Mouse (Mus musculus) ES-Bruce4 (cell line): ENCODE measurements at regions not wholly inside any gene's neighbourhood (a gene's known extent, or its start where the extent isn't known, plus 50 kb on each side); places are given as distances from the start of the nearest gene placed in this dataset.
"Not testable (repeated sequence)": the region's sequence is repeated elsewhere in the genome, so short reads cannot be mapped to it uniquely, and the experiment has no call there.

Experiments
- H3K27ac ChIP-seq: 2 replicates; pipeline ENCODE4 v1.5.1; 2012; ENCODE audit warnings: low read length, inconsistent platforms; ENCODE audit not compliant: insufficient read depth
- H3K27me3 ChIP-seq: 2 replicates; pipeline ENCODE4 v1.6.1; 2012; ENCODE audit warnings: mild to moderate bottlenecking, low read length, inconsistent platforms; ENCODE audit not compliant: control insufficient read depth, poor library complexity, insufficient read depth, severe bottlenecking
- H3K36me3 ChIP-seq: 2 replicates; pipeline ENCODE4 v1.6.1; 2012; ENCODE audit warnings: inconsistent platforms, mild to moderate bottlenecking, low read length, moderate library complexity; ENCODE audit not compliant: control insufficient read depth, poor library complexity, insufficient read depth, severe bottlenecking
- H3K4me1 ChIP-seq: one replicate; pipeline ENCODE4 v1.8.1; 2011; ENCODE audit warnings: low read length; ENCODE audit not compliant: control insufficient read depth, insufficient read depth
- H3K4me3 ChIP-seq: 2 replicates; pipeline ENCODE4 v1.5.1; 2011; ENCODE audit warnings: low read depth, mild to moderate bottlenecking, low read length
- H3K9ac ChIP-seq: 2 replicates; pipeline ENCODE4 v1.6.1; 2012; ENCODE audit warnings: low read depth, mild to moderate bottlenecking, inconsistent platforms; ENCODE audit not compliant: poor library complexity, severe bottlenecking
- H3K9me3 ChIP-seq: replicated peaks from 2 replicates; pipeline ENCODE4 v1.6.1; 2012; ENCODE audit warnings: mild to moderate bottlenecking, low read length, inconsistent platforms; ENCODE audit not compliant: control insufficient read depth, poor library complexity, insufficient read depth, severe bottlenecking
- CTCF ChIP-seq: IDR thresholded peaks from one replicate; pipeline ENCODE4 v1.8.1; 2011; ENCODE audit warnings: low read depth, low read length
- EP300 ChIP-seq: IDR thresholded peaks from 2 replicates; pipeline ENCODE4 v1.6.1; 2011; ENCODE audit warnings: low read depth, low read length; ENCODE audit not compliant: insufficient read depth
- POLR2A ChIP-seq: IDR thresholded peaks from one replicate; pipeline ENCODE4 v1.8.1; 2011; ENCODE audit warnings: low read length; ENCODE audit not compliant: insufficient read depth

- no peaks in the 10 kb centered on the region for H3K36me3 ChIP-seq
- TF ChIP-seq CTCF (no peak), EP300 (no peak), POLR2A (no peak)
- H3K9ac ChIP-seq, result no peak overlapping the region
- H3K4me3 ChIP-seq, result no peak overlapping the region
- no peaks in the 10 kb centered on the region for H3K27me3 ChIP-seq
- no peaks in the 10 kb centered on the region for H3K9me3 ChIP-seq
- H3K4me1 ChIP-seq, result no peaks in the 10 kb centered on the region
- H3K27ac ChIP-seq, result no peak overlapping the region
Measured at GRCm38 (mm10) chr17:82674593-82674992, 540.5 kb upstream of the Pkdcc start.

- not testable (repeated sequence) for H3K36me3 ChIP-seq, H3K4me1 ChIP-seq, H3K4me3 ChIP-seq, H3K9me3 ChIP-seq, H3K9ac ChIP-seq, H3K27ac ChIP-seq, H3K27me3 ChIP-seq
Measured at GRCm38 (mm10) chr17:82666557-82666956, 548.5 kb upstream of the Pkdcc start.

- Histone ChIP-seq H3K4me1 (no peaks in the 10 kb centered on the region), H3K27ac (no peak overlapping the region), H3K9me3 (0 out of 2 replicates have a peak, but pooled peaks cover 2% of the 10 kb centered on the region), H3K36me3 (no peaks in the 10 kb centered on the region), H3K9ac (no peak overlapping the region), H3K4me3 (no peak overlapping the region), H3K27me3 (no peaks in the 10 kb centered on the region)
- TF ChIP-seq POLR2A, result no peak
- no peak for TF ChIP-seq EP300
- TF ChIP-seq CTCF, result no peak
Measured at GRCm38 (mm10) chr17:82664352-82664751, 550.7 kb upstream of the Pkdcc start.

- no peak overlapping the region for H3K27ac ChIP-seq
- no peaks in the 10 kb centered on the region for H3K36me3 ChIP-seq
- no peaks in the 10 kb centered on the region for H3K27me3 ChIP-seq
- H3K9me3 ChIP-seq, result no peaks in the 10 kb centered on the region
- H3K4me3 ChIP-seq, result no peak overlapping the region
- H3K9ac ChIP-seq, result no peak overlapping the region
- no peaks in the 10 kb centered on the region for H3K4me1 ChIP-seq
- TF ChIP-seq CTCF, result no peak
- no peak for TF ChIP-seq POLR2A
- no peak for TF ChIP-seq EP300
Measured at GRCm38 (mm10) chr17:82636459-82637189, 578.5 kb upstream of the Pkdcc start.

GRCm38 (mm10) chr17:82635849-82636248 is 579.2 kb upstream of the Pkdcc start:
- TF ChIP-seq CTCF (no peak), POLR2A (no peak), EP300 (no peak)
- Histone ChIP-seq H3K4me3 (no peak overlapping the region), H3K4me1 (no peaks in the 10 kb centered on the region), H3K9me3 (no peaks in the 10 kb centered on the region), H3K27ac (no peak overlapping the region), H3K27me3 (no peaks in the 10 kb centered on the region), H3K36me3 (no peaks in the 10 kb centered on the region), H3K9ac (no peak overlapping the region)

- Histone ChIP-seq H3K9me3 (no peaks in the 10 kb centered on the region), H3K4me1 (no peaks in the 10 kb centered on the region), H3K36me3 (no peaks in the 10 kb centered on the region), H3K27me3 (no peaks in the 10 kb centered on the region), H3K27ac (no peak overlapping the region), H3K4me3 (no peak overlapping the region), H3K9ac (no peak overlapping the region)
- TF ChIP-seq EP300, result no peak
- no peak for TF ChIP-seq CTCF
- TF ChIP-seq POLR2A, result no peak
Measured at GRCm38 (mm10) chr17:82606642-82607175, 608.4 kb upstream of the Pkdcc start.
